Mouse (Mus musculus) frontal cortex, postnatal 36 days (tissue): ENCODE measurements around the gene Nup133.
A peak's percentile ranks its signal among the peaks of the same experiment; 100 is the strongest.
"Not testable (repeated sequence)": the region's sequence is repeated elsewhere in the genome, so short reads cannot be mapped to it uniquely, and the experiment has no call there.

Experiments used
- DNase-seq, 2 experiments: peaks; one replicate each; pipeline ENCODE4 v3.0.0; 2022; ENCODE audit warnings: low spot score in 2 of 2

Gene Nup133

GRCm38 (mm10) chr8:123948942-123949685, at the start of gene Nup133:
Gene Nup133, minus strand, starts transcription at chr8:123949265.
- peak; percentile 100 for DNase-seq

DNA sequence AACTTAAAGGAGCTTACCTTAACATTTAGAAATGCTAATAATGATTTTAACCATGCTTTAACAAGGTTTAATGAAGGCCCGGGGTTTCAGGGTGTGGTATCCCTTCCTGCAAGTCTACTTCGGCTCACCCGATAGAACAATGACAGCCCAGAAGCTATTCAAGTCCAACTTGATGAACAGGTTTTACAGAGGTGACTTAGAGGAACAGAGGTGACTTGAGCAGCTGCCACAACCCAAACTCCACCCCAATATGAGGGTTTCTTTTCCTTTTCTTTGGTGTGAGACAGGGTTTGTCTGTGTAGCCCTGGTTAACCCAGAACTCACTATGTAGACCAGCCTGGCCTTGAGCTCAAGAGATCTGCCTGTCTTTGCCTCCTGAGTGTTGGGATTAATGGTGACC, 44.9 kb upstream of the Nup133 start:
- no peak for DNase-seq

DNA sequence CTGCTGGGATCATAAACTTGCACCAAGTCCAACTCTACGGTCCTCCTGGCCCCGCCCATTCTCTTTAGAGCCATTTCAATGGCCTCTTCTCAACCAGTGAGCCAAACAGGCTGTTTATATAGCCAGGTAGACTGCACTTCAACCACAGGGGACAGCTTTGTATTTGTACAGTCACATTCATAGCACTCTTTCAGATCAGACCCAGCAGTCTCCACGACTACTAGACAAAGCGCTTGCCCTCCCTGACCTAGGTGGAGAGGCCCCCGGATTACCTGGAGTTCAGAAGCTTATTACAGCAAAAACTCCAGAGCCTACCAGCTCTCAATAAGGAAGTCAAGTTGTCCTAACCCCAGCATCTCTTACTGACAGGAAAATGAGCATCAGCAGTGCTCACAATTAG, 44.5 kb upstream of the Nup133 start:
- DNase-seq, result no peak

GRCm38 (mm10) chr8:123992587-123992986, 43.5 kb upstream of the Nup133 start:
- no peak for DNase-seq

GRCm38 (mm10) chr8:123990277-123991049, 41.4 kb upstream of the Nup133 start:
- no peak for DNase-seq

GRCm38 (mm10) chr8:123989128-123989527, 40.1 kb upstream of the Nup133 start:
- DNase-seq, result no peak

- no peak for DNase-seq
These were observed 39.6 kb upstream of the Nup133 start for GRCm38 (mm10) chr8:123988605-123989038.

DNA sequence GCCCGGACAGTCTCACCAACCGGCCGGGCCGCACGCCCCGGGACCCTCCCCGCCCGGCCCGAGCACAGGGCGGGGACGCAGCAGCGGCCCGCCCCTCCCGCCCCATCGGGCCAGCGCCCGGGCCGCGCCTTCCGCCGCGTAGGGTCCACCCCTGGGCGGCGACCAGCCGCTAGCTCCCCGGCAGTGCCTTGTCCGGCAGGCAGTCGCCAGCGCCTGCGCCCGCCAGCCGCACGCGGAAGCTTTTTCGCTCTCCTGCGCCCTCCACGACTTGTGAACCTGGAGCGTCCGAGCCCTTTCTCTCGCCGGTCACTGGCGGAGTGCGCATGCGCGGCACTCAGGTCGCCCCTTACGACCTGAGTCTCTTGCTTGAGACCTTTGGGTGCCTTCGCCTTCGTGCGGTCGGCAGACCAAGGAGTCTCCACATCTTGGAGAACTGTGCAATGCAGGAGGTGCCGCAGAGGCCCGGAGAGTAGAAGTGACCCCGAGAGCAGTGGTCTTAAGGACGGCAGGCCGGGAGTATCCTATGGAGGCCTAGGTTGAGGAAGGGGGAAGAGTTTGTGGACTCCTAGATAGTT, 33.8 kb upstream of the Nup133 start, which contains the start of gene Abcb10:
Abcb10 (minus strand) TSS at position 297 of the 575 bp plus-strand sequence.
- DNase-seq, result peak; percentile 78

DNA sequence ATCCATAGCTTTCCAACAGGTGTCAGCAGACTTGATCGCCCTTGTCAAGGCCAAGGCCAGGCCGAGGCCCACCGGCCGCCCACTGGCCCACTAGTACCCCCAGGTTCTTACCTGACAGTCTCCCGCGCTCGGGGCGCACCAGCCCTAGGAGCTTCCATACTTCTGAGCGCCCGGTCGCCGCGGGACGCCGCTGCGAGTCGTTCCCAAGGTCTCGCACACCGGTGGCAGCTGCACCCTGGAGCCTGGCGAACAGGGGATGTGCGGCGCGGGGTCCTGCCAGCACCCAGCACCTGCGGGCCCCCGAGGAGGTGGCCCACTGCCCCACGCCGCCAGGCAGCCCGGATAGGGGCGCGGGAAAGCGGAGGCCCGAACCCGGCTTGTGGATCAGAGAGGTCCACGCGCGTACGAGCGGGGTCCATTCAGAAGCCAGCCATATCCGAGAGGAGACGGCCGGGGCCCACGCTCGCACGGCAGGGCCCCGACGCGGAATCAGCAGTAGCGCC, 33.3 kb upstream of the Nup133 start:
- peak in 1 of 2 experiments; percentile 14 for DNase-seq

GRCm38 (mm10) chr8:123981674-123982073, 32.6 kb upstream of the Nup133 start:
- DNase-seq, result peak; percentile 42 to 64

DNA sequence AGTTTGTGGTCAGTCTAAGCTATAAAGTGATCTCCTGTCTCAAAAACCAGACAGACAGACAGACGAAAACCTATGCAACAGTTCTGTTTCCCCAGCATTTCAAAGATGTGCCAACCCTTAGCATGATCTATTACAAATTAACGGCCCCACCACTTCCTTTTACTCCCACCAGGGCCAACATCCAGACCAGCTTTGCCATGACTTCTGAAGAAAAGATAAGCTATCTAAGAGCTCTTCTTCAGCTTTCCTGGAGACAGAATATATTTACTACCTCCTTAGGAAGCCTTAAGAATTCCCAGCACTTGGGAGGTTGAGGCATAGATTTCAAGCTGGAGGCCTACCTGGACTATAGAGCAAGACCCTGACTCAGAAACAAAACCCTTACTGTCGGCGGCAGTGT, 31.2 kb upstream of the Nup133 start:
- DNase-seq, result no peak

GRCm38 (mm10) chr8:123978926-123979325, 29.9 kb upstream of the Nup133 start:
- DNase-seq, result no peak

DNA sequence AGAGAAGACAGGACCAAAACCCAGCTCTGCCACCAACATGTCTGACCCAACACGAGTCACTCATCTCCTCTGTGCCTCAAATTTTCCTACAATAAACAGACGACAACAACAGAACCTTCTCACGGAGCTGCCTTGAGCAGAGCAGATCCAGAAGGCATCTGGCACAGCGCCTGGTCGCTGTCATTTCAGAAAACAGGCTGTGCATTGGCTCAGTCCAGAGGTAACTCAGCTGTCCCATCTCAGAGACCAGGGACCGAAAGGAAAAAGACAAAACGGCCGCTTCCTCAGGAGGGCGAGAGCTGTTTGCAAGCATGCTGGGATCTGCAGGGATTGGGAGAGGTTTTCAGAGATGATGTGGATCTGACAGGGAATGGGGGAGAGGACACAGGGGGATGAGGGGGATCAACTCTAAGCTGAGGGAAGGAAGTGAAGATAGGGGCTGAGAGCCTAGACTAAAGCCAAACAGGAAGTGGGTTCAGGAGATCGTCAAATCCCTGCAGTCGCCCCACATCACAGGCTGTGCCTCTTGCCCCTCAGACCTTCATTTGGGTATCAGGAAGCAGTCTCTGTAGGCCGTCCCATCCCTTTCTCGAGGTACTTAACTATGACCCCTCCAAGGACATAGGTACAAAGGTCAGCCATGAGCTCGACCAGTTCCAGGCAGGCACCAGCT, 29.2 kb upstream of the Nup133 start:
- no peak for DNase-seq

- no peak for DNase-seq
These were observed 28.4 kb upstream of the Nup133 start for GRCm38 (mm10) chr8:123977499-123977898.

DNA sequence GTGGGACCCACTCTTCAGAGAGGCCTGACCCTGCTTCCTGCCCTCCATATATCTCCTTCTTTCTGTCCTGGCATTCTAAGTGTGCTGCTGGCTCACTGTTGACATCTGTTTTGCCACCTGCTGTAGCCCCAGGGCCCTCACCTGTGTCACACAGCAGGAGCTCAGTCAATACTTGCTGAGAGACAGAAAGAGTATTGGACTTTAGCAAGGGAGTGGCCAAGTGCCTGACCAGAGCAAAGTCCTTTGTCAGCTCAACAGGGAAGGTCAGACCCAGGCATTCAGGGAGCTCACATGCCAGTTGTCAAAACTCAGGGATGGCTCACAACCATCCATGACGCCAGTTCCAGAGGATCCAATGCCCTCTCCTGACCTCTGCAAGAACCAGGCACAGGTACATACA, 24.4 kb upstream of the Nup133 start:
- DNase-seq, result no peak

GRCm38 (mm10) chr8:123966896-123967295, 17.8 kb upstream of the Nup133 start:
- DNase-seq, result no peak

- DNase-seq, result no peak
These were observed 12.3 kb upstream of the Nup133 start for GRCm38 (mm10) chr8:123961371-123961770.

DNA sequence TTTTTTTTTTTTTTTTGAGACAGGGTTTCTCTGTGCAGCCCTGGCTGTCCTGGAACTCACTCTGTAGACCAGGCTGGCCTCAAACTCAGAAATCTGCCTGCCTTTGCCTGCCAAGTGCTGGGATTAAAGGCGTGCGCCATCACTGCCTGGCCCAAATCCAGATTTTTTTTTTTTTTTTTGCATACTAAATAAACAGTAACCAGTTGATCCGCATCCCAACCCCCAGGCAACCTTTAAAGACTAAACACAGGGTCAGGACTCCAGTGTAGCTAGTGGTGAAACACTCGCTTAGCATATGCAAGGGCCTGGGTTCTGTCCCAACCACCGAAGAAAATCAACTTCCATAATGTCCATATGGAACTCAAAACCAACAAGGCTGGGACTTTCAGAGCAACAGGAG, 11.5 kb upstream of the Nup133 start:
- DNase-seq, result not testable (repeated sequence)

DNA sequence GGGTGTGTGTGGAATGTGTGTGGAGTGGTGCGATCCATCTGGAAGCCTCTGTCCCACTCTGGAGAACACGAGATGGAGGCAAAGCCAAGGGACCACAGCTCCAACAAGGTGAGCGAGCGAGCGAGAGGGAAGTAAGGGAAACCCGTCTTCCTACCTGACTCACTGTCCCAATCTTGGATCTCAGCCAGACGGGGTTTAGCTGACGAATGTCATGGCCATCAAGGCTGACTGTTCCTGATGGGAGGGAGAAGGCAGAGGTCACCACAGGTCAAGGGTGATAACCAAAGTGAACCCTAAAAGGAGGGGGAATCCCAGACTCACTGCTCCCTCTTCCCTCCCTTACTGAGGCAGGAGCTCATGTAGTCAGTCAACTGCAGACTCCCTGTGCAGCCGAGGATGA, 11.0 kb upstream of the Nup133 start:
- no peak for DNase-seq

DNA sequence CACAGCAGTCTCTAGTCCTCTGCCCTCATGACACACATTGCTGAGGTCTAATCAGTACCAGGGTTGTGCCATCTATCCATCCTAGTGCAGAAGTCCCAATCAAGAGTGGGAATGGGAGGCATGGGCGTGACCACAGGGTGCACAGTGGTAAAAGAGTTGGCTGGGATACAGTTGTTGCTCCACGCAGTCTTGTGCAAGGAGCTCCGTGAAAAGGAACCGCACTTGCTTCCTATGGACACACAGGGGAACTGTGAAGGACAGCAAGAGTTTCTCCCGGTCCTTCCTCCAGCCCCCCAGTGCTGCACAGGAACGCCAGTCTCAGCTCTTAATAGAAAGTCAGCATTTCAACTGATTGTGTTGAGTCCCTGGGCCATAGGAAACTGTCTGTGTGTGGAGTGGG, 10.4 kb upstream of the Nup133 start:
- DNase-seq, result no peak

DNA sequence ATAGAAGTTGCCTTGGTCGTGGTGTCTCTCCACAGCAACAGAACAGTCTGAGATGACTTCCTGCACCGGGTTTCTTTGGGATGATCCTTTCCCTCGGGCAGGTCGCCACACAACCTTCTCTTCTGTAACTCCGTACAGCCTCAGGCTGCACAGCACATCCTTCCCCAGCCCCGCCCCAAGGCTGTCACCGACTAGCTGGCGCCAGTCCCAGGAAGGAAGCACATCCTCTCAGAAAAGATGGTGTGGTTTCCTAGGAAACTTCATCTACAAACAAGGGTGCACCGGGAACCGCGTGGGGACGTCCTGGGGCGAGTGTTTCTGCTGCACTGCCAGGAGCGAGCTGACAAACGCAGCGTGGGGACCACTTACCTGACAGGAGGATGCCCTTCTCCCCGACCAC, 9.1 kb upstream of the Nup133 start:
- peak; percentile 33 to 41 for DNase-seq

DNA sequence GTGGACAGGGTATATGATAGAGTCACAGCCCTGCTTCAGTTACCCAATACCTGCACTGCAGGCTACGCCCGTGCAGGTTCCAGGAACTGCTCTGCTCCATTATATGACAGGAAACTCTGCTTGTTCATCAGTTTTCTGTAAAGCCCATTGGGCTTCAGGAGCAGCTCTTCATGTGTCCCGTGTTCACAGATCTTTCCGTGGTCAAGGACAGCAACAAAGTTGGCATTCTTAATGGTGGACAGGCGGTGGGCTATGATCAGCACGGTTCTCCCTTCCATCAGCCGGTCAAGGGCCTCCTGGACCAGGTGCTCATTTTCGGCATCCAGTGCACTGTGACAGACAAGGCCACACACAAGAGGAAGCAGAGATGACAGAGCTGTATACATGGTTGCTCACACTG, 5.2 kb upstream of the Nup133 start:
- DNase-seq, result no peak
